ENCODE assay signal across 11 mouse cellular contexts in the genomic region with DNA sequence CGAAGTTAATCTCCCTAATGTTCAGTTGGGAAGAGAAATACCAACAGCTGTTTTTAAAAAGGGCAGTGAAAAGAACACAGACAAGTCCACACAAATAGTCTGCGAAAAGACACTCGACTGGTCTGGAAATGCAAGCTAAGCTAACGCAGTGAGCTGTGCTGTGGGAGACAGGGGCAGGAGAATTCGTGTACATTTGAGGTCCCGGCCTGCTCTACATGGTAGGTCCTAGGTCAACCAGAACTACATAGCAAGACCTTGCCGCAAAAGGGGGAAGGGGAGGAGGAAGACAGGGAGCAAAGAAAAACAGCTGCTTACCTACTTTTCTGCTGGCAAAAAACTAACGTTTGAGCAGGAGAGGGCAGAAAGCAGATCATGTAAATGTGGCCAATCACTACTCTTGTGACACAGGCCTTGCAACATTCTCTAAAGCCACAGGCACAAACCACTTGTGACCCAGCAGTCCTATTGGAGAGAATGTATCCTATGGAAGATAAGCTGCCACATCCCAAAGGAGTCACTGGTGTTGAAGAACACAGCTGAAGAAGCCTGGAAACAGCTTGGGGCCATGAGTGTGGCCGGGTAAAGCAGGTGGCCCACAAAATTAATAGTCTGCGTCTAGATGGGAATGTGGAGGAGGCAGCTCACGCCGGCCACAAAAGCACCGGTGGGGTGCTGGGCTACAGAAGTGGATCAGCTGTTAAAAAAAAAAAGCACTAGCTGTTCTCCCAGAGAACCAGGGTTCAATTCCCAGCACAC.
DNase-seq lines count a peak whose midpoint lies in the region; ATAC-seq lines count a peak whose summit lies in the region.
"Had no signal": no experiment of that assay in that cellular context is flagged by ENCODE, and none has a peak within 500 bp of the region (broad histone marks: within the 10 kb centered on the region; RNA-seq: fewer than 3 reads in every experiment).

No protein-coding gene starts in this region.

- no peak for DNase-seq in limb, embryonic 10.5 days (ENCODE audit: low spot score)
- DNase-seq in lung, postnatal 25 days (ENCODE audit: low spot score): peak; percentile 55
- no peak for DNase-seq in layer of hippocampus, adult 9-10 months (ENCODE audit: low spot score)
- DNase-seq in heart, postnatal 14 days: no peak
- DNase-seq: cerebellum, adult 18-20 months; left cerebral cortex, postnatal 4 days; right cerebral cortex, postnatal 14 days had no signal

- no peaks in the 10 kb centered on the region for H3K9me3 ChIP-seq in forebrain, embryonic 13.5 days (replicated peaks)
- H3K9me3 ChIP-seq in forebrain, embryonic 16.5 days (ENCODE audit: control insufficient read depth, low read length): no peaks in the 10 kb centered on the region
- no peaks in the 10 kb centered on the region for H3K9me3 ChIP-seq in limb, embryonic 12.5 days
- no peaks in the 10 kb centered on the region for H3K9me3 ChIP-seq in limb, embryonic 10.5 days (replicated peaks)
- no peaks in the 10 kb centered on the region for H3K9me3 ChIP-seq in embryonic facial prominence, embryonic 15.5 days (replicated peaks)

- no peaks in the 10 kb centered on the region for H3K36me3 ChIP-seq in forebrain, embryonic 13.5 days (ENCODE audit: poor library complexity, severe bottlenecking)
- H3K36me3 ChIP-seq in forebrain, embryonic 16.5 days (ENCODE audit: control insufficient read depth, insufficient read depth): no peaks in the 10 kb centered on the region
- peaks cover 9% of the 10 kb centered on the region for H3K36me3 ChIP-seq in limb, embryonic 12.5 days
- H3K36me3 ChIP-seq in limb, embryonic 10.5 days: peaks cover 32% of the 10 kb centered on the region
- peaks cover 5% of the 10 kb centered on the region; the same call in 1 of the 2 replicates for H3K36me3 ChIP-seq in embryonic facial prominence, embryonic 15.5 days

- H3K4me3 ChIP-seq in forebrain, embryonic 13.5 days: no peak overlapping the region
- H3K4me3 ChIP-seq in forebrain, embryonic 16.5 days (replicated peaks; ENCODE audit: low read length): no peak overlapping the region
- H3K4me3 ChIP-seq in limb, embryonic 12.5 days (replicated peaks): no peak overlapping the region
- H3K4me3 ChIP-seq in limb, embryonic 10.5 days: no peak overlapping the region
- H3K4me3 ChIP-seq in embryonic facial prominence, embryonic 15.5 days (replicated peaks): no peak overlapping the region

- WGBS in forebrain, embryonic 13.5 days: 66% methylated on average over 13 of the region's 13 CpGs
- WGBS in forebrain, embryonic 16.5 days: 62% methylated on average over 13 of the region's 13 CpGs
- 70% methylated on average over 13 of the region's 13 CpGs for WGBS in limb, embryonic 12.5 days
- WGBS in limb, embryonic 10.5 days: 88% methylated on average over 13 of the region's 13 CpGs
- 41% methylated on average over 13 of the region's 13 CpGs for WGBS in embryonic facial prominence, embryonic 15.5 days

- no peak overlapping the region for H3K9ac ChIP-seq in forebrain, embryonic 13.5 days
- H3K9ac ChIP-seq in forebrain, embryonic 16.5 days (replicated peaks; ENCODE audit: low read depth, low read length): no peak overlapping the region
- H3K9ac ChIP-seq in limb, embryonic 12.5 days (replicated peaks): no peak overlapping the region
- no peak overlapping the region for H3K9ac ChIP-seq in embryonic facial prominence, embryonic 15.5 days

- no peak for ATAC-seq in forebrain, embryonic 13.5 days
- ATAC-seq in forebrain, embryonic 16.5 days: no peak
- no peak for ATAC-seq in limb, embryonic 12.5 days (ENCODE audit: insufficient number of reproducible peaks, insufficient read depth, low FRiP score, low TSS enrichment, low read depth)
- ATAC-seq in embryonic facial prominence, embryonic 15.5 days (ENCODE audit: insufficient number of reproducible peaks, low FRiP score, low TSS enrichment, low read depth): no peak

- H3K27me3 ChIP-seq in forebrain, embryonic 13.5 days: no peaks in the 10 kb centered on the region
- no peaks in the 10 kb centered on the region for H3K27me3 ChIP-seq in forebrain, embryonic 16.5 days (replicated peaks; ENCODE audit: control insufficient read depth, insufficient read depth, low read length)
- no peaks in the 10 kb centered on the region for H3K27me3 ChIP-seq in limb, embryonic 12.5 days
- H3K27me3 ChIP-seq in limb, embryonic 10.5 days (ENCODE audit: low read depth, poor library complexity, severe bottlenecking): no peaks in the 10 kb centered on the region
- no peaks in the 10 kb centered on the region for H3K27me3 ChIP-seq in embryonic facial prominence, embryonic 15.5 days

- 0 out of 2 replicates have a peak overlapping the region, but pooled peaks have one; percentile 5 for H3K27ac ChIP-seq in forebrain, embryonic 13.5 days
- no peak overlapping the region for H3K27ac ChIP-seq in forebrain, embryonic 16.5 days (ENCODE audit: low read length)
- peak overlapping the region; percentile 69 for H3K27ac ChIP-seq in limb, embryonic 12.5 days
- H3K27ac ChIP-seq in limb, embryonic 10.5 days: no peak overlapping the region
- peak overlapping the region; percentile 77 for H3K27ac ChIP-seq in embryonic facial prominence, embryonic 15.5 days (replicated peaks)

- H3K4me1 ChIP-seq in forebrain, embryonic 13.5 days: peaks cover 84% of the 10 kb centered on the region
- peaks cover 33% of the 10 kb centered on the region for H3K4me1 ChIP-seq in forebrain, embryonic 16.5 days (replicated peaks; ENCODE audit: control insufficient read depth, insufficient read depth, low read length)
- peaks cover 13% of the 10 kb centered on the region for H3K4me1 ChIP-seq in limb, embryonic 12.5 days (replicated peaks)
- peaks cover 5% of the 10 kb centered on the region; the same call in 1 of the 2 replicates for H3K4me1 ChIP-seq in limb, embryonic 10.5 days
- peaks cover 47% of the 10 kb centered on the region for H3K4me1 ChIP-seq in embryonic facial prominence, embryonic 15.5 days

- H3K4me2 ChIP-seq in forebrain, embryonic 13.5 days: no peak overlapping the region
- no peak overlapping the region for H3K4me2 ChIP-seq in forebrain, embryonic 16.5 days (ENCODE audit: low read length)
- no peak overlapping the region for H3K4me2 ChIP-seq in limb, embryonic 12.5 days
- H3K4me2 ChIP-seq in embryonic facial prominence, embryonic 15.5 days (replicated peaks): no peak overlapping the region

- intact Hi-C loops in heart, postnatal 14 days (cut with DNase I): no loop called here

Comparison
In these comparisons a context has a peak if more than half of its experiments do, and no peak if none do; other contexts are left out.
1. H3K27ac ChIP-seq: peak in forebrain, embryonic 13.5 days (single experiment), limb, embryonic 12.5 days (single experiment) and embryonic facial prominence, embryonic 15.5 days (single experiment); none in forebrain, embryonic 16.5 days (single experiment) and limb, embryonic 10.5 days (single experiment).